In the genomic region with DNA sequence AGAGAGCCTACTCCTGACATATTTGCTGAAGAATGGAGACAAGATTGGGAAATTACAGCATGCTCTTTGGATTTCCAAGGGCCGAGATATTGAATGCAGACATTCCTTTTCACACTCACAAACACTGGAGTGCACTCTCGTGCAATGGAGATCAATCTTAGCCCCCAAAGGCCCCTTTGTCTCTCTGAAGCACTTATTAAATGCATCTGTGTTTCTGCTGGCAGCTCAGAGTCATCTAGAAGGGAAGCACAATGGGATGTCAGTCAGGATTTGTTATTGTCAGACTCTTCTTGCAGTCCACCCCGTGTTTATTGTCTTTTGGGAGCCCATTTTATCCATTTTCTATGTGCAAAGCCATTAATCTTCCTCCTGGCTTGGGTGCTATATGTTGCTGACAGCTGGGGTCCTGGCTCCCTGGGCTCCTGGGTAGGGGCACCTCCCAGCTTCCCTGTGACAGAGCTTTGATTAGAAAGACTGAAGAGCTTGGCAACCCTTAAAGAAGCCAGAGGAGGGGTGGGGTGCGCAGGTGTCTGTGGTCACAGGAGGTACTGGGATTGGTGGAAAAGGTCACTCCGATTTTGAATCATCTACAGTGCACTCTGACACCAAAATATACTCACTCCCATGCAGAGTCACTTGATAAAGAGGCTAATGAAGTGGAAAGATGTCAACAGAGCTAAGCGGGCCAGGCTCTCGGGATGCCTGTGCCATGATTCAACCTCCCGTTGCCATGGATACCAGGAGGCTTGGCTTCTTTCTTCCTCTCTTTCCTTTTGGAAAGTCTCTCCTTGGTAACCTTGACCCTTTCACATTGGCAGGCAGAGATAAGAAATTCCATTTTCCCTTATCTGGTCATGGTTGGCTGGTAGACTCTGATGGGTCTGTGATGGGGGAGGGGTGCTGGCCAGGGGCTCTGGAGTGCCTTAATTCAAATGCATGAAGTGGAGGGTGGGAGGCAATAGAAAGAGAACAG, we compare ENCODE assay signal across 9 mouse cellular contexts.
A peak's percentile ranks its signal among the peaks of the same experiment; 100 is the strongest.
DNase-seq lines count a peak whose midpoint lies in the region.
"Had no signal": no experiment of that assay in that cellular context is flagged by ENCODE, and none has a peak within 500 bp of the region (broad histone marks: within the 10 kb centered on the region; RNA-seq: fewer than 3 reads in every experiment).

No protein-coding gene starts in this region.

- H3K9me3 ChIP-seq in heart, embryonic 10.5 days, result no peaks in the 10 kb centered on the region

- H3K27ac ChIP-seq in heart, embryonic 10.5 days, result peak overlapping the region; percentile 72

- DNase-seq in layer of hippocampus, adult 11-12 months (ENCODE audit: low spot score), result peak; percentile 16
- DNase-seq in layer of hippocampus, postnatal 25 days (ENCODE audit: extremely low spot score in 1 of 2, low spot score in 1 of 2), result no peak
- peak; percentile 79 for DNase-seq in brain, adult 2 months (ENCODE audit: low read depth, low spot score)
- peak; percentile 87 for DNase-seq in heart, embryonic 10.5 days (ENCODE audit: low spot score)
- peak; percentile 5 to 27 for DNase-seq in kidney, postnatal 4 days
- peak; percentile 4 for DNase-seq in retina, adult 2 months (ENCODE audit: low read depth, low spot score)
- DNase-seq in liver, result no peak
- no peak for DNase-seq in gastrocnemius, postnatal 4 days (ENCODE audit: low spot score in 2 of 2)

- H3K36me3 ChIP-seq in heart, embryonic 10.5 days, result no peaks in the 10 kb centered on the region

- no peaks in the 10 kb centered on the region for H3K27me3 ChIP-seq in heart, embryonic 10.5 days (ENCODE audit: insufficient read depth, poor library complexity, severe bottlenecking)
- H3K27me3 ChIP-seq: CH12.LX had no signal

- WGBS in heart, embryonic 10.5 days, result 34% methylated on average over 8 of the region's 8 CpGs

- peaks cover 21% of the 10 kb centered on the region for H3K4me1 ChIP-seq in heart, embryonic 10.5 days

- H3K4me3 ChIP-seq in heart, embryonic 10.5 days, result no peak overlapping the region

Comparison
In these comparisons a context has a peak if more than half of its experiments do, and no peak if none do; other contexts are left out.
1. DNase-seq: peak in layer of hippocampus, adult 11-12 months (single experiment), brain, adult 2 months (single experiment), heart, embryonic 10.5 days (single experiment), kidney, postnatal 4 days (2 of 2) and retina, adult 2 months (single experiment); none in layer of hippocampus, postnatal 25 days (0 of 2), liver (single experiment) and gastrocnemius, postnatal 4 days (0 of 2).